Mouse (Mus musculus) testis, postnatal 14 days (tissue): ENCODE results near the gene Cisd2.

Experiments
- DNase-seq: peaks from one replicate; pipeline ENCODE4 v3.0.0; 2021; ENCODE audit warnings: low spot score

Gene Cisd2

DNA sequence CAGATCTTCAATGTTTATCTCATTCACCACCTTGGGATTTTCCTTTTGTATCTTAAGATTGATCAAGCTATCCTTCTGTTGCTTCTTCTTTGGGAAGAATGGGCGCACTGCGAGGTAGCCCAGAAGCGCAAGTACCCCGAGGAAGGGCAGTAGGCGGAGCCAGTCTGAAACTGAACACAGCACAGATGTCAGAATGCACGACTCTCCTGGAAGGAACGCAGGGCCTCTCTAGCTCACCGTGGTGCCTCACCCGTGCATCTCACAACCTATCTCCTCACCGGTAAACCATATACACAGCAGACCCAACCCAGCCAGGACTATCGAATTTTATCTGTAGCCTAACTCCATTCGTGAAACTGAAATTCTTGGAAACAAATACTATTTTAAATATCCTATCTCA lies 12.7 kb downstream of the Cisd2 start:
- DNase-seq = no peak

DNA sequence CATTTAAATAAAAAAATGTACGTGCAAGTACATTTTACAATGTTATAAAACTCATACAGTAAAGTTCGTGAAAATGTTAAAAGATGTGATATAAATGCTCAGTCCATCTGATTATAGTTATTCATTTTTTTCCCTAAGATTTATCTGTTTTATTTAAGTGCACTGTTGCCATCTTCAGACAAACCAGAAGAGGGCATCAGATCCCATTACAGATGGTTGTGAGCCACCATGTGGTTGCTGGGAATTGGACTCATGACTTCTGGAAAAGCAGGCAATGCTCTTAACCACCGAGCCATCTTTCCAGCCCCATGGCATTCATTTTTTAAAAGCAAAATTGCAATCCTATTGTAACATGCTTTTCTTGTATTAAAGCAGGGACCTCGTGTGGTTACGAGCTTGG lies 14.5 kb downstream of the Cisd2 start:
- no peak for DNase-seq

DNA sequence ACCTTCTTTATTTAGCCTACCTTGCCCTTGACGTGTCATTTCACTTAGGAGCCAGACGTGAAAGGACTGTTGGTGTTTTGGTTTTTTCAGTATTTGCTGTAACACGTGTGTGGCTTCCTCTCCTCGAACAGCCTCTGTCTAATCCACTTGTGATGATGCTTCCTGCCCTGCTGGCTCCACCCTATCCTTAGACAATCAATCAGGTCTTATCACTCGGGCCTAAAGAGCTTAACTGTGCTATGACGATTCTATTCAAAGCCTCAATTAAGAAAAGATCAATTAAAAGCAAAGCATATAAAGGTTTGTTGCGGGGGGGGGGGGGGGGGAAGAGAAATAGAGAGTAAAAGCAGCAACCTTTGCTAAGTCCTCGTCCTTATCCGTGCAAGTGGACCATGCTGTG lies 16.4 kb downstream of the Cisd2 start:
- DNase-seq = no peak

DNA sequence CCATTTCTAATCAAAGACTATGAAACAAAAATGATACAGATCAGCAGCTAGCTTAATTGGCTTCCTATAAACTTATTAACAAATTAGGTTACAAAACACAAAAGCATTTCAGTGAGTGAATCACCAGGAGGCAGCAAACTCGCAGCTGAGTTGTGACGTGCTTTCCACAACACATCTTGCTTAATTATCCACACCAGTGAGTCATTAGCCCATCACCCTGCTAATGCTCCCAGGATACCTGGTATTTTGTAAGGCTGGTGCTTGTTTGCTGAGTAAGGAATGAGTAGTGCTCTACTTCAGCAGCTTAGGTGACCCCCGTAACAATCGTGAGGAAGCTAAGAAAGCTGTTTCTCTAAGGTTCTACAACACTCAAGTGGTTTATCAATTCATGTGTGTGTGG lies 19.1 kb downstream of the Cisd2 start:
- DNase-seq = no peak

DNA sequence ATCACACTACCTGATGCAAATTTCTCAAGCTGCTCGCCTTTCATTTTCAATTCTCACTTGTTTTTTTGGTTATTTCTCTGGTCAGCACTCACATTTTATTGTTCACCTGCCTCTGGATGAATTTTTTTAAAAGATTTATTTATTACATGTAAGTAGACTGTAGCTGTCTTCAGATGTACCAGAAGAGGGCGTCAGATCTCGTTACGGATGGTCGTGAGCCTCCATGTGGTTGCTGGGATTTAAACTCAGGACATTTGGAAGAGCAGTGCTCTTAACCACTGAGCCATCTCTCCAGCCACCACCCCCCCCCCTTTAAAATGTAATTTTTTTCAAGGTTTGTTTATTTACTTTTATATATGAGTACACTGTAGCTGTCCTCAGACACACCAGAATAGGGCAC lies 19.9 kb downstream of the Cisd2 start:
- DNase-seq = no peak

DNA sequence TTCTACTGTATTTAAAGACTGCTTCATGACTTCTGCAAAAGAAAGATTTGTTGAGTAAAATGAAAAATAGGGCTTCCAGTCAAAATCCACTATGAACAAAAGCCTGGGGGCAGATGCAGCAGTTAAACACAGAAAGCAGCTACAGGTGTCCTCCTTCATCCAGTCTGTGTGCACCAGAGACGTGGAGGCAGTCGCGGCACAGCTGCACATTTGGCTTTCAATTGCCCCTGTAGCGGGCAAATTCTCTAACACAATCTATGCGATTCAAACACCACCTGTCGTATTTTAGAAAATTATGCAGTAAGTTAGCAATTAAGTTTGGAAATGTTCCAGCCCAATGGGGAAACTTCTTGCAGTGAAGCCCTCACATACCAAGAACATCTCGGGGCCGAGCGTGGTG lies 20.5 kb downstream of the Cisd2 start:
- DNase-seq = no peak

DNA sequence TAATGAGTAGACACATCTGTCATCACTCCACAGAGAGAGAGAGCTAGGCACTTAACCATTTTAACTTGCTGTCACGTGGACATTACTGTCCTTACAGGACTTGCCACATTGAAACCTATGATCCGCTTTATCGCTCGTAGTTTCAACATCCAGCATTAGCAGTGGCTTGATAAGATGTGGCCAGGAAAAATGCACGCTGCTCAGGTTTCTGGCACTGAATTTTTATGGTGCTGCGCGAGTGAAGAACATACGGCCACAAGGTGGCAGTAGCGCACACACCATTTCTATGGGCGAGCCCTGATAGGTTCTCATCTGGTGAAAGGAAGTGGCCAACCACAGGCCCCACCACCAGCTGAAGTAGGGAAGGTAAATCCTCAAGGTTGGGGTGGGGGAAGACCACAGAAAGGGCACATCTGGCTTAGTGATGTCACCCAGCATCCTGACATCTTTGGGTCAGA lies 21.5 kb downstream of the Cisd2 start:
- DNase-seq = peak; percentile 74

DNA sequence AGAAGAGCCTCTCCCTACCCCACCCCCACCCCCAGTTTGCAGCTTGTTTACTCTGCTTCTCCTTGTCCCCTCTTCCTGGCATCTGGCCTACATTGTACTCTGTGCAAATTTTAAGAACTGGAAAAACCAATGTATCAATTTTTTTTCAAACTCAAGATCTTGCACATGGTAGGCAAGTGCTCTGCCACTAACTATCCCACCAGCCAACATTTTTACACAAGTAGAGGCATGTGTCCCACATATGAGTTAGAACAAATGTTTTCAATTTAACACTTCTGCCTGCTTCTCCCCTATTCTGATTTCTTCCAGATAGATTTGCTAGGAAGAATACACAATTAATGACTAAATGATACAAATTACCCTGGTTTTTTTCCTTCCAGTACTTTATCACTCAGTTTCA lies 26.6 kb downstream of the Cisd2 start:
- DNase-seq = no peak

DNA sequence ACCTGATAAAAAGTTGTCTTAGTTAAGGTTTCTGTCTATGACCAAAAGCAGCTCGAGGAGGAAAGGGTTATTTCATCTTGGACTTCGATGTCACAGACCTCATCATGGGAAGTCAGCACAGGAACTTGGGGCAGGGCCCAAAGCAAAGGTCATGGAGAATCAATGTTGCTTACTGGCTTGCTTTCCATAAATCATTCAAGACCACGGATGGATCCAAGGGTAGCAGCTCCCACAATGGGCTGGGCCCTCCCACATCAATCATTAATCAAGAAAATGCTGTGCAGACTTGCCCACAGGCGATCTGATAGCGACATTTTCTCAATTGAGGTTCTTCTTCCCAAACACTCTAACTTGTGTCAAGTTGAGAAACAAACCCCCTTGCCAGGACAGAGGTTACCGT lies 27.6 kb downstream of the Cisd2 start:
- DNase-seq = no peak

DNA sequence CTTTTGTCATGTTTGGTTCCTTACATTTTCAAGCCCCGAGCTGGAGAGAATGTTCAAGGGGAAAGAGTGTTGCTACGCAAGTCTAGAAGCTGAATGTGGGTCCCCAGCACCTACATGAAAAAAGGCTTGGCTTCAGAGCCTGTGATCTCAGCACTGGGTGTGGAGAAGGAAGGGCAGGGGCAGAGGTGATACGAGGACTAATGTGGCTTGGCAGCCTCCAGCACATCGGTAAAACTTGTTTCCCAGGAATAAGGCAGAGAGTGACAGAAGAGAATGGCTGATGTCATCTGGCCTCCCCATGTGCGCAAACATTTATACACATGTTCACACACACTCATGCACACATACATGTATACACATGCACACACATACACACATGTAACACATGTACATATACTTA lies 28.6 kb downstream of the Cisd2 start:
- DNase-seq = no peak

DNA sequence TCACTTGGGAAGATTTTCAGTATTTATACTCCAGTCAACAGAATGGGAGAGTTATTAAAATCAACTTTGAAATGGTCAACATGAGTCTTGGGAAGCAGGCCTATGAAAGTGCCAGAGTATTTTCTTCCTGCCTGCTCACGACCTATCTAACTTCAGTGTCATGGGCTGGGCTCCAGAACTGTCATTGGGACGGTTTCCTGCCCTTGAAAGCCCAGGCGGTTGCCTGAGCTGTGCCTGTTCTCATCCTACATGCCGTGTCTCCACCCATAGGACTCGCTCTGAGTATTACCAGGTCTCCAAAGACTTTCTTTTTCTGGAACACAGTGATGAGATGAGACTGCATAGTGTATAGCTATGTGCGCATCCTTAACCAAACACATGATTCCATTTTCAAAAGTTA lies 30.5 kb downstream of the Cisd2 start:
- DNase-seq = no peak

DNA sequence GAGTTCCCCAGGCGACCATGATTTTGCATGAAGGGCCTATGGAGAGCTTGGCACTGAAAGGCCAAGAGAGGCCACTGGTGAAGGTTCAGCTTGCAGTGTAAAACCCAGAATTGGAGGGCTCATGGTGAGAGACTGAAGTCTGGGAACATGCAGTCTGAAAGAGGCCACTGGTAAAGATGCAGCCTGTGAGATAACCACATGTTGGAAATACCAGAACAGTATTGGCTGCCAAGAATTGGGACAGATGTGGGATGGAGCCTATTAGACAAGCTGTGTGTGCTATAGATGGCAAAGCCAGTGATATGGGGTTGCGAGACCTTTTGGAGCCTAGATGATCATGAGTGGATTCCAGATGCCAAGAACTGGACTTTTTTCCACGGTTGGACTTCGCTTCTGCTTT lies 43.9 kb downstream of the Cisd2 start:
- no peak for DNase-seq

DNA sequence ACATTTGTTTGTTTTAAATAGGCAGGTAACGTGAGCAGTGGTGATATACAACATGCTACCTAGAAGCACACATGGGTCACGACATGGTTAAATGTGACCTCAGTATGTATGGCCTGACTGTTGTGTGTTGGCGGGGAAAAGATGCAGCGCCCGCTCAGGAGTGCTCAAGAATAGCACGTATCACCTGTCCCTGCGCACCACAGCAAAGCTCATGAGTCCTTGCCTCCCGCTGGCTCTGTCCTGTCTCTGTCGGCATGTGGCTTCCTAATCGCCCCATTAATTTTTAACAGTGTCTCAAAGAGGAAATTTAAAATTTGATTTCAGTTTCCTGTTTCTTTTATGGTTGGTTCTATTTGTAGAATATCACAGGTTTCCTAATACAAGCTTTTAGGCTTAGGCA lies 46.3 kb downstream of the Cisd2 start:
- DNase-seq = no peak

DNA sequence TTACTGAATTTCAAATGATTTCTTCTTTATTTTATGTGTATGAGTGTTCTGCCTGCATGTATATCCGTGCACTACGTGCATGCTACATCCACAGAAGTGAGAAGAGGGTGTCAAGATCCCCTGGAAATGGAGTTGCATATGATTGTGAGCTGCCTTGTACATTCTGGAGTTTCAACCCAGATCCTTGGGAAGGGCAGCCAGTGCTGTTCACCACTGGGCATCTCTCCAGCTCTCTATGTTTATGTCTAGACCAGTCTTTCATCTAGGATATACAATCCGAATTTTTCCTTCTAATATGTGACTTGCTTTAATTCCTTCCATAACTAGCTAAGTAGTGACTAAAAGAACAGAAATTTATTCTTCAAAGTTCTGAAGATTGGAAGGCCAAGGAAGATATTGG lies 47.9 kb downstream of the Cisd2 start:
- no peak for DNase-seq

DNA sequence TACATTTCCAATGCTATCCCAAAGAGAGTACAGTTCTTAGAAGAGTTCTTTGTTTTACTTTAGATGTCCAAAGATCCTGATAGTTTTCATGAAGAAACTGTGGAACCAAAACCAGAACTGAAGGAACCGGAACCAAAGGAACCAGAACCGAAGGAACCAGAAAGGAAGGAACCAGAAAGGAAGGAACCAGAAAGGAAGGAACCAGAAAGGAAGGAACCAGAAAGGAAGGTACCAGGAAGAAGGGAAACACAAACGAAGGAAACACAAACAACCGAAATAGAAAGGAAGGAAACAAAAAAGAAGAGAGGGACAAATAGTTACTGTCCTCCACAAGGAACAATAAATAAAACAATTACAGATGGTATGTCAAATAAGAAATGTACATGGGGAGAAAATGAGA lies 66.3 kb downstream of the Cisd2 start:
- DNase-seq = no peak
